Mouse (Mus musculus): ENCODE measurements around the gene Fmnl1.
A peak's percentile ranks its signal among the peaks of the same experiment; 100 is the strongest.

The Fmnl1 gene

GRCm38 (mm10) chr11:103170494-103171285 is at the start of gene Fmnl1:
TSS of gene Fmnl1 (plus strand) at chr11:103171107.
- DNase-seq, result peak; percentile 40

- DNase-seq, result peak; percentile 74
Measured at GRCm38 (mm10) chr11:103131701-103132575, 39.0 kb upstream of the Fmnl1 start, which contains the start of gene Hexim2. TSS of gene Hexim2 (plus strand) at chr11:103132429.

- DNase-seq, result peak; percentile 99
Measured at GRCm38 (mm10) chr11:103132576-103133455, 38.1 kb upstream of the Fmnl1 start.

- no peak for DNase-seq
Measured at GRCm38 (mm10) chr11:103133456-103134185, 37.3 kb upstream of the Fmnl1 start.

GRCm38 (mm10) chr11:103134221-103134620 is 36.7 kb upstream of the Fmnl1 start:
- DNase-seq, result no peak

- DNase-seq, result no peak
Measured at GRCm38 (mm10) chr11:103136039-103136577, 34.8 kb upstream of the Fmnl1 start.

- DNase-seq, result no peak
Measured at GRCm38 (mm10) chr11:103139951-103140762, 30.8 kb upstream of the Fmnl1 start.

GRCm38 (mm10) chr11:103140763-103141100 is 30.2 kb upstream of the Fmnl1 start:
- DNase-seq, result no peak

- DNase-seq, result no peak
Measured at GRCm38 (mm10) chr11:103141101-103141943, 29.6 kb upstream of the Fmnl1 start.

- no peak for DNase-seq
Measured at GRCm38 (mm10) chr11:103141944-103142255, 29.0 kb upstream of the Fmnl1 start.

GRCm38 (mm10) chr11:103142441-103143182 is 28.3 kb upstream of the Fmnl1 start:
- DNase-seq, result peak; percentile 64

- no peak for DNase-seq
Measured at GRCm38 (mm10) chr11:103144309-103145285, 26.3 kb upstream of the Fmnl1 start.

- no peak for DNase-seq
Measured at GRCm38 (mm10) chr11:103146386-103146785, 24.5 kb upstream of the Fmnl1 start.

GRCm38 (mm10) chr11:103147766-103148165 is 23.1 kb upstream of the Fmnl1 start:
- no peak for DNase-seq

- DNase-seq, result no peak
Measured at GRCm38 (mm10) chr11:103149771-103150170, 21.1 kb upstream of the Fmnl1 start.

- DNase-seq, result peak; percentile 92
Measured at GRCm38 (mm10) chr11:103158621-103159478, 12.1 kb upstream of the Fmnl1 start.

- no peak for DNase-seq
Measured at GRCm38 (mm10) chr11:103160738-103161137, 10.2 kb upstream of the Fmnl1 start.
